Mouse (Mus musculus) kidney, adult 2 months (tissue): ENCODE measurements at regions not wholly inside any gene's neighbourhood (a gene's known extent, or its start where the extent isn't known, plus 50 kb on each side); places are given as distances from the start of the nearest gene placed in this dataset.

ENCODE experiments used
- CTCF ChIP-seq: fragments of 200-500 bp; conservative IDR thresholded peaks from 2 replicates; pipeline ENCODE4 v1.5.1; 2011; ENCODE audit warnings: low read depth, mild to moderate bottlenecking, control low read depth, low read length, moderate library complexity, mixed read lengths; ENCODE audit not compliant: insufficient read depth, insufficient read length
- POLR2A ChIP-seq: fragments of 200-500 bp; IDR thresholded peaks from one replicate; pipeline ENCODE4 v1.6.1; 2011; ENCODE audit warnings: low read depth, low read length, control low read depth

DNA sequence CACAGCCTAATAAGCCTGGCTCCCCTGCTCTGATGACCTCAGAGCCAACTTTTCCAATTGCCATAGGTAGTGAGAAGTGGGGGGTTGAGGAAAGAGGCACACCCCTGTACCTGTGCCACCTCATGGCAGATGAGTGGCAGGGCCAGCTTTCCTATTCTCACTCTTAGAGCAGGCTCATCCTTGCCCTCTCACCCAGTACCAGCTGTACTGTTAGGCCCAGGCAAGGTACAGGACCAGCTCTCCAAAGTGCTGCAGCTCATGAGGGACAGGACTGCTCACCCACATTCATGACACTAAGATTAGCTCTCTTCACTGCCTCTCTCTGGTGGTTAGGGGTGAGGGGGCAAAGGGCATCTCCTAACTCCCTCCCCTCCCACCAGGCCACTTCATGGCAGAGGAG, 1854.4 kb upstream of the 5930422O12Rik start:
- TF ChIP-seq POLR2A (no peak), CTCF (no peak)
